Mouse (Mus musculus) kidney, embryonic 16.5 days (tissue): ENCODE data around the gene Gm43191. TPM values are rescaled to one million over a fixed set of nuclear protein-coding genes. Genes with fewer than 3 reads are reported as not detected.

Experiments
- ATAC-seq: fragments of 200-750 bp; cut with Nextera tagmentation; 2 replicates; pipeline ENCODE4 v1.8.0; 2017; ENCODE audit warnings: moderate TSS enrichment; ENCODE audit not compliant: low FRiP score, low TSS enrichment
- H3K27ac ChIP-seq: fragments of 300-500 bp; sonication (generic); 2 replicates; pipeline ENCODE4 v1.5.1; 2014; ENCODE audit warnings: low read length
- H3K27me3 ChIP-seq: fragments of 300-500 bp; sonication (generic); 2 replicates; pipeline ENCODE4 v1.6.1; 2014; ENCODE audit warnings: low read length, control low read depth, mixed read lengths; ENCODE audit not compliant: insufficient read depth
- H3K36me3 ChIP-seq: fragments of 300-500 bp; sonication (generic); 2 replicates; pipeline ENCODE4 v1.6.1; 2014; ENCODE audit warnings: low read length, control low read depth, mixed read lengths; ENCODE audit not compliant: insufficient read depth
- H3K4me1 ChIP-seq: fragments of 300-500 bp; sonication (generic); 2 replicates; pipeline ENCODE4 v1.6.1; 2014; ENCODE audit warnings: low read length, control low read depth, mixed read lengths; ENCODE audit not compliant: insufficient read depth
- H3K4me2 ChIP-seq: fragments of 300-500 bp; sonication (generic); replicated peaks from 2 replicates; pipeline ENCODE4 v1.6.1; 2014; ENCODE audit warnings: low read depth, low read length
- H3K4me3 ChIP-seq: fragments of 300-500 bp; sonication (generic); 2 replicates; pipeline ENCODE4 v1.5.1; 2014; ENCODE audit warnings: mild to moderate bottlenecking, low read length
- H3K9ac ChIP-seq: fragments of 300-500 bp; sonication (generic); replicated peaks from 2 replicates; pipeline ENCODE4 v1.6.1; 2014; ENCODE audit warnings: low read length
- H3K9me3 ChIP-seq: fragments of 300-500 bp; sonication (generic); 2 replicates; pipeline ENCODE4 v1.6.1; 2016; ENCODE audit warnings: low read length, control low read depth
- WGBS: fragments of 180-500 bp; shearing (Covaris S2); extraction: QIAGEN DNeasy Blood & Tissue Kit; methylation state at CpG from one replicate; pipeline ENCODE4 v1.1.7; 2014; 5-methylcytosine and 5-hydroxymethylcytosine counted together
- polyA plus RNA-seq: library from polyadenylated mRNA; unstranded; fragments of >200 nt; fragmentation: Nextera tagmentation; extraction: Ambion mirVana; gene quantifications from 2 replicates; pipeline ENCODE4 v1.2.1, GENCODE M21; 2015

The Gm43191 gene
- 0.37 TPM in 1 of 2 replicates, not detected in the other for polyA plus RNA-seq

- 93% methylated on average over 1 of the region's 1 CpGs for WGBS
- Histone ChIP-seq H3K36me3 (peaks cover 11% of the 10 kb centered on the region; the same call in 1 of the 2 replicates), H3K27ac (no peak within 1 kb of the TSS), H3K4me2 (no peak within 1 kb of the TSS), H3K4me1 (no peaks in the 10 kb centered on the region), H3K27me3 (no peaks in the 10 kb centered on the region), H3K9me3 (no peaks in the 10 kb centered on the region), H3K9ac (no peak within 1 kb of the TSS), H3K4me3 (no peak within 1 kb of the TSS)
- no peak for ATAC-seq
Observed at GRCm38 (mm10) chr3:116681160-116681559, at the start of gene Gm43191. Gm43191 (minus strand) TSS chr3:116681260.

- Histone ChIP-seq H3K4me1 (peaks cover 11% of the 10 kb centered on the region), H3K27ac (no peak overlapping the region), H3K4me3 (no peak overlapping the region), H3K9ac (no peak overlapping the region), H3K36me3 (no peaks in the 10 kb centered on the region), H3K27me3 (no peaks in the 10 kb centered on the region), H3K4me2 (no peak overlapping the region), H3K9me3 (no peaks in the 10 kb centered on the region)
- ATAC-seq: no peak
- 79% methylated on average over 2 of the region's 2 CpGs for WGBS
Observed at GRCm38 (mm10) chr3:116729483-116730174, 48.6 kb upstream of the Gm43191 start.

GRCm38 (mm10) chr3:116726807-116727206 is 45.7 kb upstream of the Gm43191 start:
- H3K27ac ChIP-seq: peak overlapping the region; percentile 46

GRCm38 (mm10) chr3:116723496-116724481 is 42.7 kb upstream of the Gm43191 start:
- Histone ChIP-seq H3K4me3 (no peak overlapping the region), H3K9me3 (no peaks in the 10 kb centered on the region), H3K4me2 (no peak overlapping the region), H3K9ac (no peak overlapping the region), H3K4me1 (peaks cover 14% of the 10 kb centered on the region), H3K27ac (peak overlapping the region; percentile 76), H3K36me3 (no peaks in the 10 kb centered on the region), H3K27me3 (no peaks in the 10 kb centered on the region)
- 57% methylated on average over 10 of the region's 10 CpGs for whole genome bisulfite sequencing
- ATAC-seq: peak; percentile 76; the same call in 1 of the 2 replicates

More at GRCm38 (mm10) chr3:116726807-116727206, 45.7 kb upstream of the Gm43191 start:
- no peaks in the 10 kb centered on the region for H3K9me3 ChIP-seq
- WGBS: 23% methylated on average over 9 of the region's 9 CpGs
- no peaks in the 10 kb centered on the region for H3K36me3 ChIP-seq
- no peak overlapping the region for H3K4me2 ChIP-seq
- no peak overlapping the region for H3K4me3 ChIP-seq
- H3K4me1 ChIP-seq: peaks cover 14% of the 10 kb centered on the region
- peak; percentile 81 for ATAC-seq
- no peaks in the 10 kb centered on the region for H3K27me3 ChIP-seq
- no peak overlapping the region for H3K9ac ChIP-seq

- H3K4me3 ChIP-seq: no peak overlapping the region
- H3K36me3 ChIP-seq: no peaks in the 10 kb centered on the region
- H3K4me1 ChIP-seq: peaks cover 14% of the 10 kb centered on the region
- WGBS: 70% methylated on average over 4 of the region's 4 CpGs
- H3K27ac ChIP-seq: 0 out of 2 replicates have a peak overlapping the region, but pooled peaks have one; percentile 38
- H3K9ac ChIP-seq: no peak overlapping the region
- no peak for ATAC-seq
- no peaks in the 10 kb centered on the region for H3K9me3 ChIP-seq
- H3K4me2 ChIP-seq: no peak overlapping the region
- no peaks in the 10 kb centered on the region for H3K27me3 ChIP-seq
Observed at GRCm38 (mm10) chr3:116722980-116723379, 41.9 kb upstream of the Gm43191 start.

GRCm38 (mm10) chr3:116718951-116719350 is 37.9 kb upstream of the Gm43191 start:
- H3K9me3 ChIP-seq: no peaks in the 10 kb centered on the region
- H3K27me3 ChIP-seq: no peaks in the 10 kb centered on the region
- H3K4me1 ChIP-seq: peaks cover under 1% of the 10 kb centered on the region; the same call in 1 of the 2 replicates
- no peak overlapping the region for H3K4me2 ChIP-seq
- no peak overlapping the region for H3K27ac ChIP-seq
- H3K4me3 ChIP-seq: no peak overlapping the region
- H3K36me3 ChIP-seq: no peaks in the 10 kb centered on the region
- 60% methylated on average over 3 of the region's 3 CpGs for WGBS
- ATAC-seq: no peak
- H3K9ac ChIP-seq: no peak overlapping the region

GRCm38 (mm10) chr3:116713031-116713430 is 32.0 kb upstream of the Gm43191 start:
- H3K9me3 ChIP-seq: no peaks in the 10 kb centered on the region
- H3K9ac ChIP-seq: peak overlapping the region; percentile 96
- no peaks in the 10 kb centered on the region for H3K27me3 ChIP-seq
- H3K4me1 ChIP-seq: peaks cover 15% of the 10 kb centered on the region
- H3K36me3 ChIP-seq: no peaks in the 10 kb centered on the region
- 16% methylated on average over 5 of the region's 5 CpGs for WGBS
- peak overlapping the region; percentile 93 for H3K4me2 ChIP-seq
- H3K27ac ChIP-seq: no peak overlapping the region
- no peak for ATAC-seq
- H3K4me3 ChIP-seq: peak overlapping the region; percentile 99

GRCm38 (mm10) chr3:116712436-116712881 is 31.4 kb upstream of the Gm43191 start, which contains the start of gene Slc35a3:
Slc35a3 (minus strand) TSS chr3:116712831.
- ATAC-seq: peak; percentile 55
- Histone ChIP-seq H3K27ac (peak within 1 kb of the TSS; percentile 88), H3K4me3 (peak within 1 kb of the TSS; percentile 99), H3K27me3 (no peaks in the 10 kb centered on the region), H3K9me3 (no peaks in the 10 kb centered on the region), H3K4me1 (peaks cover 15% of the 10 kb centered on the region), H3K9ac (peak within 1 kb of the TSS; percentile 96), H3K36me3 (no peaks in the 10 kb centered on the region), H3K4me2 (peak within 1 kb of the TSS; percentile 93)
- under 1% methylated on average over 8 of the region's 8 CpGs for WGBS

GRCm38 (mm10) chr3:116711624-116712435 is 30.8 kb upstream of the Gm43191 start:
- WGBS: under 1% methylated on average over 59 of the region's 85 CpGs
- H3K4me2 ChIP-seq: peak overlapping the region; percentile 93

More at GRCm38 (mm10) chr3:116711624-116712435, 30.8 kb upstream of the Gm43191 start:
- no peaks in the 10 kb centered on the region for H3K36me3 ChIP-seq
- peak overlapping the region; percentile 99 for H3K4me3 ChIP-seq
- H3K9me3 ChIP-seq: no peaks in the 10 kb centered on the region
- peak overlapping the region; percentile 88 for H3K27ac ChIP-seq
- peak; percentile 91 for ATAC-seq
- H3K9ac ChIP-seq: peak overlapping the region; percentile 96
- no peaks in the 10 kb centered on the region for H3K27me3 ChIP-seq
- peaks cover 15% of the 10 kb centered on the region for H3K4me1 ChIP-seq
